Mouse (Mus musculus): ENCODE results near the gene Pibf1.

GRCm38 (mm10) chr14:99063091-99063490, 36.1 kb upstream of the Pibf1 start:
- no peak for TF ChIP-seq CTCF (IDR thresholded peaks at IDR 0.05; ENCODE audit: extremely low read depth, insufficient read depth, low read length)
- TF ChIP-seq POLR2A (IDR thresholded peaks at IDR 0.05; ENCODE audit: extremely low read depth, insufficient read depth, low read length): no peak

All from cortical plate, adult 2 months (tissue).